Mouse (Mus musculus) lung, postnatal 0 days (tissue): ENCODE measurements around the gene Nrxn1. TPM values are rescaled to one million over a fixed set of nuclear protein-coding genes. Genes with fewer than 3 reads are reported as not detected.

Source experiments
- ATAC-seq: fragments of 200-750 bp; cut with Nextera tagmentation; 2 replicates; pipeline ENCODE4 v1.8.0; 2017; ENCODE audit warnings: moderate library complexity
- DNase-seq: peaks from one replicate; pipeline ENCODE4 v3.0.0-alpha.2; 2016; ENCODE audit warnings: low spot score
- H3K27ac ChIP-seq: fragments of 300-500 bp; sonication (generic); 2 replicates; pipeline ENCODE4 v1.5.1; 2014; ENCODE audit warnings: antibody characterized with exemption, mild to moderate bottlenecking, low read length, mixed read lengths
- H3K27me3 ChIP-seq: fragments of 300-500 bp; sonication (generic); replicated peaks from 2 replicates; pipeline ENCODE4 v1.6.1; 2014; ENCODE audit warnings: low read length, mixed read lengths; ENCODE audit not compliant: insufficient read depth
- H3K36me3 ChIP-seq: fragments of 300-500 bp; sonication (generic); 2 replicates; pipeline ENCODE4 v1.6.1; 2014; ENCODE audit warnings: low read length, mixed read lengths; ENCODE audit not compliant: insufficient read depth
- H3K4me1 ChIP-seq: fragments of 300-500 bp; sonication (generic); 2 replicates; pipeline ENCODE4 v1.6.1; 2014; ENCODE audit warnings: antibody characterized with exemption, low read depth, low read length, mixed read lengths; ENCODE audit not compliant: insufficient read depth
- H3K4me2 ChIP-seq: fragments of 300-500 bp; sonication (generic); replicated peaks from 2 replicates; pipeline ENCODE4 v1.6.1; 2014; ENCODE audit warnings: low read depth, mild to moderate bottlenecking, low read length, moderate library complexity, mixed read lengths
- H3K4me3 ChIP-seq: fragments of 300-500 bp; sonication (generic); 2 replicates; pipeline ENCODE4 v1.5.1; 2014; ENCODE audit warnings: low read depth, low read length
- H3K9ac ChIP-seq: fragments of 300-500 bp; sonication (generic); replicated peaks from 2 replicates; pipeline ENCODE4 v1.6.1; 2014; ENCODE audit warnings: low read depth, mild to moderate bottlenecking
- H3K9me3 ChIP-seq: fragments of 300-500 bp; sonication (generic); 2 replicates; pipeline ENCODE4 v1.6.1; 2016; ENCODE audit warnings: low read length, mixed read lengths
- CTCF ChIP-seq: IDR thresholded peaks from 2 replicates; pipeline ENCODE4 v1.5.1; 2016; ENCODE audit warnings: antibody characterized with exemption, mild to moderate bottlenecking
- EP300 ChIP-seq: IDR thresholded peaks from 2 replicates; pipeline ENCODE4 v1.6.1; 2016; ENCODE audit warnings: antibody characterized with exemption, mild to moderate bottlenecking, control low read depth
- WGBS: fragments of 180-500 bp; shearing (Covaris S2); extraction: QIAGEN DNeasy Blood & Tissue Kit; methylation state at CpG from one replicate; pipeline ENCODE4 v1.1.7; 2014; 5-methylcytosine and 5-hydroxymethylcytosine counted together
- polyA plus RNA-seq: library from polyadenylated mRNA; unstranded; fragments of >200 nt; fragmentation: Nextera tagmentation; extraction: Ambion mirVana; gene quantifications from 2 replicates; pipeline ENCODE4 v1.2.1, GENCODE M21; 2015

Nrxn1 gene
- polyA plus RNA-seq, 1 experiment from 2014 or later = 1.3 TPM

- no peak overlapping the region for H3K27ac ChIP-seq
- no peaks in the 10 kb centered on the region for H3K9me3 ChIP-seq
- TF ChIP-seq EP300 (no peak), CTCF (no peak)
- no peak overlapping the region for H3K4me3 ChIP-seq
- DNase-seq (no peak), ATAC-seq (no peak)
- H3K27me3 ChIP-seq = no peaks in the 10 kb centered on the region
- WGBS = 63% methylated on average over 2 of the region's 2 CpGs
- H3K36me3 ChIP-seq = no peaks in the 10 kb centered on the region
- H3K4me2 ChIP-seq = no peak overlapping the region
- no peak overlapping the region for H3K9ac ChIP-seq
- H3K4me1 ChIP-seq = no peaks in the 10 kb centered on the region
Observed at GRCm38 (mm10) chr17:90631371-90631770, 461.5 kb downstream of the Nrxn1 start.

GRCm38 (mm10) chr17:90629851-90630250 lies 463.0 kb downstream of the Nrxn1 start:
- no peak for TF ChIP-seq CTCF
- no peak for TF ChIP-seq EP300
- DNase-seq (no peak), ATAC-seq (no peak)
- Histone ChIP-seq H3K4me3 (no peak overlapping the region), H3K36me3 (no peaks in the 10 kb centered on the region), H3K9me3 (no peaks in the 10 kb centered on the region), H3K27me3 (no peaks in the 10 kb centered on the region), H3K9ac (no peak overlapping the region), H3K4me2 (no peak overlapping the region), H3K27ac (no peak overlapping the region), H3K4me1 (no peaks in the 10 kb centered on the region)
- 53% methylated on average over 13 of the region's 13 CpGs for WGBS

GRCm38 (mm10) chr17:90628469-90628868 lies 464.4 kb downstream of the Nrxn1 start:
- H3K27ac ChIP-seq = no peak overlapping the region
- no peaks in the 10 kb centered on the region for H3K36me3 ChIP-seq
- ATAC-seq (no peak), DNase-seq (peak; percentile 56)
- no peaks in the 10 kb centered on the region for H3K9me3 ChIP-seq
- no peak overlapping the region for H3K4me2 ChIP-seq
- no peak overlapping the region for H3K9ac ChIP-seq
- 16% methylated on average over 2 of the region's 2 CpGs for WGBS
- peak; percentile 50 for TF ChIP-seq CTCF
- no peak for TF ChIP-seq EP300
- no peaks in the 10 kb centered on the region for H3K27me3 ChIP-seq
- H3K4me1 ChIP-seq = no peaks in the 10 kb centered on the region
- H3K4me3 ChIP-seq = no peak overlapping the region

GRCm38 (mm10) chr17:90628004-90628403 lies 464.9 kb downstream of the Nrxn1 start:
- Histone ChIP-seq H3K4me3 (no peak overlapping the region), H3K9me3 (no peaks in the 10 kb centered on the region), H3K4me1 (no peaks in the 10 kb centered on the region), H3K36me3 (no peaks in the 10 kb centered on the region), H3K9ac (no peak overlapping the region), H3K27ac (no peak overlapping the region), H3K27me3 (no peaks in the 10 kb centered on the region), H3K4me2 (no peak overlapping the region)
- DNase-seq = no peak
- no peak for ATAC-seq
- TF ChIP-seq CTCF (no peak), EP300 (no peak)
- 60% methylated on average over 3 of the region's 3 CpGs for WGBS

- no peak overlapping the region for H3K4me3 ChIP-seq
- no peak overlapping the region for H3K9ac ChIP-seq
- DNase-seq (no peak), ATAC-seq (no peak)
- H3K27me3 ChIP-seq = no peaks in the 10 kb centered on the region
- WGBS = 69% methylated on average over 3 of the region's 3 CpGs
- H3K4me2 ChIP-seq = no peak overlapping the region
- H3K9me3 ChIP-seq = no peaks in the 10 kb centered on the region
- TF ChIP-seq EP300 (no peak), CTCF (no peak)
- H3K36me3 ChIP-seq = no peaks in the 10 kb centered on the region
- H3K27ac ChIP-seq = no peak overlapping the region
- no peaks in the 10 kb centered on the region for H3K4me1 ChIP-seq
Observed at GRCm38 (mm10) chr17:90627395-90627794, 465.5 kb downstream of the Nrxn1 start.

- no peak overlapping the region for H3K4me2 ChIP-seq
- no peak overlapping the region for H3K9ac ChIP-seq
- no peaks in the 10 kb centered on the region for H3K36me3 ChIP-seq
- 41% methylated on average over 1 of the region's 1 CpGs for WGBS
- no peaks in the 10 kb centered on the region for H3K4me1 ChIP-seq
- TF ChIP-seq EP300 (no peak), CTCF (no peak)
- DNase-seq (no peak), ATAC-seq (no peak)
- no peaks in the 10 kb centered on the region for H3K9me3 ChIP-seq
- H3K27ac ChIP-seq = no peak overlapping the region
- H3K27me3 ChIP-seq = no peaks in the 10 kb centered on the region
- H3K4me3 ChIP-seq = no peak overlapping the region
Observed at GRCm38 (mm10) chr17:90624591-90625266, 468.1 kb downstream of the Nrxn1 start.

- Histone ChIP-seq H3K27me3 (no peaks in the 10 kb centered on the region), H3K36me3 (no peaks in the 10 kb centered on the region), H3K27ac (no peak overlapping the region), H3K9ac (no peak overlapping the region), H3K9me3 (no peaks in the 10 kb centered on the region), H3K4me2 (no peak overlapping the region), H3K4me1 (no peaks in the 10 kb centered on the region), H3K4me3 (no peak overlapping the region)
- ATAC-seq (no peak), DNase-seq (no peak)
- 87% methylated on average over 4 of the region's 4 CpGs for WGBS
- TF ChIP-seq EP300 = no peak
- no peak for TF ChIP-seq CTCF
Observed at GRCm38 (mm10) chr17:90621828-90622227, 471.0 kb downstream of the Nrxn1 start.
